Mouse (Mus musculus) ES-E14 (cell line): ENCODE data around the gene BC030867. TPM values are rescaled to one million over a fixed set of nuclear protein-coding genes. Genes with fewer than 3 reads are reported as not detected.

ENCODE experiments used
- DNase-seq: peaks from one replicate; pipeline ENCODE4 v3.0.0-alpha.2; 2013; ENCODE audit warnings: low read depth, low spot score
- H3K27ac ChIP-seq: 2 replicates; pipeline ENCODE4 v1.5.1; 2012; ENCODE audit warnings: low read depth, mild to moderate bottlenecking, low read length, moderate library complexity, mixed read lengths; ENCODE audit not compliant: poor library complexity, insufficient read depth, severe bottlenecking
- H3K36me3 ChIP-seq: 2 replicates; pipeline ENCODE4 v1.6.1; 2012; ENCODE audit warnings: mild to moderate bottlenecking, low read length, moderate library complexity, mixed read lengths; ENCODE audit not compliant: control insufficient read depth, poor library complexity, insufficient read depth, severe bottlenecking
- H3K4me1 ChIP-seq, 2 experiments: fragments of 150-350 bp in 1 of 2; sonication (generic) in 1 of 2; 2 replicates each; pipeline ENCODE4 v1.6.1; 2012; ENCODE audit warnings: low read length in 2 of 2, mild to moderate bottlenecking in 1 of 2, mixed read lengths in 1 of 2; ENCODE audit not compliant: control insufficient read depth in 2 of 2, insufficient read depth in 2 of 2, poor library complexity in 1 of 2
- H3K4me3 ChIP-seq, 2 experiments: fragments of 150-350 bp in 1 of 2; sonication (generic) in 1 of 2; 2 replicates each; pipeline ENCODE4 v1.5.1; 2012; ENCODE audit warnings: low read length in 2 of 2, low read depth in 1 of 2, mild to moderate bottlenecking in 1 of 2, mixed read lengths in 1 of 2; ENCODE audit not compliant: insufficient read depth in 1 of 2, poor library complexity in 1 of 2, severe bottlenecking in 1 of 2
- H3K9ac ChIP-seq: 2 replicates; pipeline ENCODE4 v1.6.1; 2012; ENCODE audit warnings: low read depth, mild to moderate bottlenecking, low read length, mixed read lengths; ENCODE audit not compliant: poor library complexity, insufficient read depth, severe bottlenecking
- H3K9me3 ChIP-seq: fragments of 150-350 bp; sonication (generic); 2 replicates; pipeline ENCODE4 v1.6.1; 2012; ENCODE audit warnings: low read depth, mild to moderate bottlenecking, low read length; ENCODE audit not compliant: control insufficient read depth, insufficient read depth
- CHD2 ChIP-seq: IDR thresholded peaks from 2 replicates; pipeline ENCODE4 v1.6.1; 2014; ENCODE audit warnings: mild to moderate bottlenecking, low read depth, low read length, inconsistent platforms
- HCFC1 ChIP-seq: IDR thresholded peaks from 2 replicates; pipeline ENCODE4 v1.6.1; 2012; ENCODE audit warnings: low read length, inconsistent platforms, borderline replicate concordance; ENCODE audit not compliant: insufficient read depth
- MAFK ChIP-seq: IDR thresholded peaks from 2 replicates; pipeline ENCODE4 v1.6.1; 2014; ENCODE audit warnings: mild to moderate bottlenecking, low read depth, low read length, inconsistent platforms; ENCODE audit not compliant: insufficient read depth
- ZC3H11A ChIP-seq: IDR thresholded peaks from 2 replicates; pipeline ENCODE4 v1.6.1; 2012; ENCODE audit warnings: low read depth, mild to moderate bottlenecking, inconsistent platforms, low read length, borderline replicate concordance
- ZNF384 ChIP-seq: IDR thresholded peaks from 2 replicates; pipeline ENCODE4 v1.6.1; 2012; ENCODE audit warnings: low read depth, low read length, inconsistent platforms
- in situ Hi-C, 2 experiments: fragments of 600-800 bp; cut with MboI; formaldehyde crosslinking; loops; one replicate each; pipeline ENCODE4 v1.15.1; 2025; ENCODE audit warnings: low sequenced_read_pairs in 2 of 2, inconsistent platforms in 1 of 2; ENCODE audit not compliant: unreplicated experiment in 2 of 2
- total RNA-seq: library from RNA; depleted of rRNA; stranded (reverse); fragments of 300-350 nt; gene quantifications from 2 replicates; pipeline ENCODE4 v1.2.3, GENCODE M21; 2012; rRNA removed

BC030867 gene
- 17.3 and 17.8 TPM in 2 replicates for total RNA-seq

DNA sequence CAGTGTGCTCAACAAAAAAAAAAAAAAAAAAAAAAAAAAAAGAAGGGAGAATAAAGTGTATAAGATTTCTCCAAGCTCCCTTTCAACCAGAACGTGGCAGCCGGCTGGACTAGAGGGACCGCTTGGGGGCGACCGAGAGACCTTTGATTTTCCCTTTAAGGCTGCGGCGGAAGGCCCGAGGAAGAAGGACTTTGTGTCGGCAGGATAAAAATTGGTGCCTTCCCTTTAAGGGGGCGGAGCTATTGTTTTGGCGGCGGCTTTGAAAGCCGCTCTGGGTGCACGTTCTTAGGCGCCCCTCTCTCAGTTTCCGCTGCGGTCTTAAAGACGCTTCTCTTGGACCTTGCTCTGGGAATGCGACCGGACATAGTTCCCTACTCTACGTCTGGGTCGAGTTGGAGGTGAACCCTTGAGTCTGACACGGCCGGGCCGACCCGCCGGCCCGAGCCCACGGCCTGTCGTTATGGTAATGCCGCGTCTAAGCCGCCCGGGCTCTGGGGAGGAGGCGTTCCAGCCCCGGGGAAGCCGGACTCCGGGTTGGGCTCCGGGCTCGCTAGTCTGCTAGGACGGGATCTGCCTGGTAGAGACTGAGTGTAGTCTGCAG, at the start of gene BC030867:
Gene BC030867 (plus strand): TSS at position 253 of the 601 bp plus-strand sequence.
- in situ Hi-C loops = no loop called here
- peak; percentile 99 for DNase-seq
- Histone ChIP-seq H3K9ac (peak within 1 kb of the TSS; percentile 90), H3K9me3 (no peaks in the 10 kb centered on the region), H3K36me3 (peaks cover 15% of the 10 kb centered on the region), H3K4me3 (peak within 1 kb of the TSS; percentile 74 to 81), H3K27ac (peak within 1 kb of the TSS; percentile 90), H3K4me1 (peaks cover 11 to 18% of the 10 kb centered on the region in 2 experiments)
- TF ChIP-seq HCFC1 = no peak
- no peak for TF ChIP-seq ZC3H11A
- no peak for TF ChIP-seq MAFK
- TF ChIP-seq ZNF384 = peak; percentile 88
- TF ChIP-seq CHD2 = no peak

- in situ Hi-C loops = no loop called here
- H3K36me3 ChIP-seq = peaks cover 31% of the 10 kb centered on the region; the same call in 1 of the 2 replicates
- no peak for DNase-seq
Observed at GRCm38 (mm10) chr11:102199856-102200255, 48.8 kb upstream of the BC030867 start.

GRCm38 (mm10) chr11:102201408-102201821, 47.3 kb upstream of the BC030867 start:
- no peak overlapping the region for H3K4me3 ChIP-seq
- no peak for TF ChIP-seq ZNF384
- TF ChIP-seq HCFC1 = no peak
- no peak for TF ChIP-seq MAFK
- TF ChIP-seq ZC3H11A = no peak
- no peak for TF ChIP-seq CHD2
- H3K36me3 ChIP-seq = peaks cover 25% of the 10 kb centered on the region; the same call in 1 of the 2 replicates
- in situ Hi-C loops = no loop called here
- H3K4me1 ChIP-seq = peaks cover 0 to 5% of the 10 kb centered on the region in 2 experiments; a peak in 1 of 4 replicates
- no peak overlapping the region for H3K27ac ChIP-seq
- no peaks in the 10 kb centered on the region for H3K9me3 ChIP-seq
- DNase-seq = no peak
- no peak overlapping the region for H3K9ac ChIP-seq

More at GRCm38 (mm10) chr11:102199856-102200255, 48.8 kb upstream of the BC030867 start:
- H3K4me3 ChIP-seq = no peak overlapping the region
- no peaks in the 10 kb centered on the region for H3K9me3 ChIP-seq
- no peak overlapping the region for H3K9ac ChIP-seq
- TF ChIP-seq CHD2 = no peak
- TF ChIP-seq ZC3H11A = no peak
- TF ChIP-seq MAFK = no peak
- no peak for TF ChIP-seq HCFC1
- no peak for TF ChIP-seq ZNF384
- peaks cover 0 to 5% of the 10 kb centered on the region in 2 experiments; a peak in 1 of 4 replicates for H3K4me1 ChIP-seq
- H3K27ac ChIP-seq = no peak overlapping the region

DNA sequence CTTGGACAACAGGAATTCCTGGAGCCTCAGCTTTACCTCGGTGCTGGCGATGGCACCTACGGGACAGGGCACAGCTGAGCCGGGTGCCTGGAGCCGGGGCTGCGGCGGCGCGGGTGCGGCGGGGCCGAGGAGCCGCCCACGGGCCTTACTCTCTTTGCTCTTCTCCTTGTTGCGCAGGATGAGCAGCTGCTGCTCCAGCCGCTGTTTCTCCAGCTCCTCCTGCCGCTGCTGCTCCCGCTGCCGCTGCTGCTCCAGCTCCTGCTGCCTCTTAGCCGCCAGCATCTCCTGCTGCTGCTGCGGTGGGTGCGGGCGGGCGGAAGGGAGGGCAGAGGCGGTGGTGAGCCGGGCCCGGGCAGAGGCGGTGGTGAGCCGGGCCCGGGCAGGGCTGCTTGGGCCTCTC, 42.2 kb upstream of the BC030867 start:
- Histone ChIP-seq H3K4me3 (peak overlapping the region; percentile 4 to 54), H3K4me1 (peaks cover 0 to 8% of the 10 kb centered on the region in 2 experiments; a peak in 2 of 4 replicates), H3K9me3 (no peaks in the 10 kb centered on the region), H3K36me3 (peaks cover 8% of the 10 kb centered on the region; the same call in 1 of the 2 replicates), H3K27ac (no peak overlapping the region), H3K9ac (peak overlapping the region; percentile 37)
- in situ Hi-C loops = no loop called here
- no peak for TF ChIP-seq MAFK
- TF ChIP-seq ZC3H11A = no peak
- TF ChIP-seq CHD2 = no peak
- no peak for TF ChIP-seq ZNF384
- TF ChIP-seq HCFC1 = no peak
- no peak for DNase-seq
